Mouse (Mus musculus): ENCODE measurements around the gene Gm49383.

DNA sequence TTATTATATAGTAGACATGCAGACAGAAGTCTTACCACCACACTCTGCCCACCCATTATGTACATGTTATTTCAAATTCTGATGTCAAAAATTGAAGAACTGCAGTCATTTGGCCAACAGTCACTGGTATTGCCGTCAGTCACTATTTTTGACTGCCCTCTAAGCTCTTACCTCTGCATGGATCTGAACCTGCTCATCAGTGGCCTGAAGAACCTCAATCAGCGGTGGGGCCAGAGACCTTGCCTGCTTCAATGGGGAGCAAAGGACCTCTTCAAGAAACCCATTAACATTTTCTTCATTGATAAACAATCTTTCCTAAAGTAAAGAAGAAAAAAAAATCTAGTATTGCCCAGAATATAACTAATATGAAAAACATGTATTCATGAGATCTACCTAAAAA, 4.3 kb downstream of the Gm49383 start:
- TF ChIP-seq POLR2A (IDR thresholded peaks at IDR 0.05; ENCODE audit: control insufficient read depth, low read depth, low read length) (no peak), CTCF (IDR thresholded peaks at IDR 0.05; ENCODE audit: control insufficient read depth, insufficient read depth, insufficient replicate concordance, low read depth, low read length) (no peak)

All from testis, adult 2 months (tissue).